Mouse (Mus musculus) cerebellum, adult 2 months (tissue): Measurements from ENCODE around the gene Tenm3.

ENCODE experiments used
- CTCF ChIP-seq: fragments of 200-500 bp; IDR thresholded peaks from 2 replicates; pipeline ENCODE4 v1.5.1; 2011; ENCODE audit warnings: low read depth, mild to moderate bottlenecking, control low read depth, low read length, moderate library complexity, borderline replicate concordance; ENCODE audit not compliant: insufficient read depth
- POLR2A ChIP-seq: fragments of 200-500 bp; IDR thresholded peaks from 2 replicates; pipeline ENCODE4 v1.6.1; 2011; ENCODE audit warnings: low read length, control low read depth, borderline replicate concordance; ENCODE audit not compliant: insufficient read depth

- TF ChIP-seq CTCF (no peak), POLR2A (no peak)
These were observed 392.5 kb downstream of the Tenm3 start for GRCm38 (mm10) chr8:48451247-48451635.
